Mouse (Mus musculus) adrenal gland, adult (tissue): Measurements from ENCODE around the gene C2cd4b.

Experiments used
- DNase-seq, 2 experiments: peaks; one replicate each; pipeline ENCODE4 v3.0.0; 2022 to 2023; ENCODE audit warnings: low spot score in 1 of 2; ENCODE audit not compliant: inconsistent age in 2 of 2

The C2cd4b gene

DNA sequence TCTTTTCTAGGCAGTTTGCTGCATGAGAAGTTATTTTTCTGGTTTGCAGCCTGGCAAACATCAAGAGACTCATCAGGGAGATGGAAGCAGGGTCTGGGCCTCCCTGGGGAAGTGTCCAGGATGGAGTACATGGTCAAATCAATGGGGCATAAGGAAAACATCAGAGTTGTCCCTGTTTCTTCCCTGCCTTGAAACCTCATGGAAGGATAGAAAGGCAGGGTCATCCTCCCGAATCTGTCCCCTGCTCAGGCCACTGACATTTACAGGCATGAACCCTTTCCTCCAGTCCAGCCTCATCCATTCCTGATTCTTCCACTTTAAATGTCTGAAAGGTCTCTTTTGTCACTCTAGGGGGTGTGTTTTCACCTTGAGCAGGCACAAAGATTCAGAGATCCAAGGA is 10.2 kb downstream of the C2cd4b start:
- no peak for DNase-seq

DNA sequence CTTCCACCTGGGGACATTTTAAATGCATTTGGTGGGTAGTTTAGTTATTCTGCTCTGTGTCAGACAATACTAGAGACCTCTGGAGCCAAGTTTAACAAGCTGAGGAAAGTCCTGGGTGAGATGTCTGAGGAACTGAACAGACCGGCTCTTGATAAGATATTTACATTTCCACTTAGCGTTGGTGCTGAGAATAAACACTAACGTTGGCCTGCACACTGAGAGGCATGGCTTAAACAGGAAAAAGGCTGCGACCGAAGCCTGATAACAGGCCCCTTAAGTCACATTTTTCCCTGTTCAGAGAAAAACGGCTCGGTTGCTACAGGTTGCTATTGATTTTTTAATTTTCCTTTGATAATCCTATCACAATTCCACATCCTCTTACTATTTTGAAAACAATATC is 12.1 kb downstream of the C2cd4b start:
- no peak for DNase-seq

DNA sequence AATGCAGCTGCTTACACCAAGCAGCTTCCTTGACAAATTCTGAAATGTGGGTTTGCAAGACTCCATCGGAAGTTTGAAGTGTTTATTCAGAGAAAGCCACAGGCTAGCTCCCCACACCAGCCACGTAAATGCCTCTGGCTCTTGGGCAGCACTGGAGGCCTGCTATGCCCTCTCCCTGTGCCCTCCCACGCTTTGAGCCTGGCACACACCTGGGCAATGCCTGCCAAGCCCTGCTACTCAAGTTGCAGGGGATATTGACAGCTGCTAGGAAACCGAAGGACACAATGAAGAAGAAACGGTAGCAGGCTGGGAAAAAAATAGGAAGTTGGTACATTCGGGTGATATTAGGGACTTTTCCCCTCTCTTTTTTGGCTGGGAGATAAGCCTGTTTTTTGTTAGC is 15.0 kb downstream of the C2cd4b start:
- no peak for DNase-seq

DNA sequence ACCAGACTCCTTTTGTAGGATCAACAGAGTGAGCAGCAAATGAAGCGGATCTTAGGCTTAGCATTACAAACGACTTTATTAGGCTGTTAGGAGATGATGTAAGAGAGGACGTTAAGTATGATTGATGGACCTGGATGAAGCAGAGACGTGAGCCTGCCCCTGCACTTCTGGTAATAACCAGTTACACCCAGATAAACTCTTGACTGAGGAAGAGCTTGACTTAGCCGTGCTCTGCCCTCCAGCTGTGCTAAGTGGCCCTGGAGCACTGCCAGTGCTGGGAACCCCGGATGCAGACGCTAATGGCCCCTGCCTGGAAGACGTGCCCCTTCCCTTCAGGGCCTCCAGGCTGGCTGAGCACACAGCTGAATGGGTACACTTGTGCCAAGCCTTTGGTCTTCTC is 19.3 kb downstream of the C2cd4b start:
- DNase-seq: peak; percentile 9 to 35

DNA sequence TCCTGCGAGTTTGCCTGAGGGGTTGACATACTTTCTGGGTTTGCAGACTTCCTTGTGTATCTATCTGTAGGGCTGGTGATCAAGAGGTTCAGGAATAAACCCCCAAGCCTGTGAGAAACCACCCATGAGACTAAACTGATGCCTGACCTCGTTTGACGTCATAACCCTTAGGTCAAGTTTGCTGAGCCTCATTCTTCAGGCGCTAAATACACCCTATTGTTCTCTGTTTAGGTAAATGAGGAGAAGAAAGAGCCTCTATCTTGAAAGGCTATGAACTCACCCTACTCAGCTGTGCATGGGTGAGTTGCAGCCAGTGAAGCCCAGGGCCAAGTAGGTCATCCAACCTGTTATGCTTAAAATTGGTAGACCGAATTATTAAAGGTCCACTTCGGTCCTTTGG is 23.5 kb downstream of the C2cd4b start:
- no peak for DNase-seq

DNA sequence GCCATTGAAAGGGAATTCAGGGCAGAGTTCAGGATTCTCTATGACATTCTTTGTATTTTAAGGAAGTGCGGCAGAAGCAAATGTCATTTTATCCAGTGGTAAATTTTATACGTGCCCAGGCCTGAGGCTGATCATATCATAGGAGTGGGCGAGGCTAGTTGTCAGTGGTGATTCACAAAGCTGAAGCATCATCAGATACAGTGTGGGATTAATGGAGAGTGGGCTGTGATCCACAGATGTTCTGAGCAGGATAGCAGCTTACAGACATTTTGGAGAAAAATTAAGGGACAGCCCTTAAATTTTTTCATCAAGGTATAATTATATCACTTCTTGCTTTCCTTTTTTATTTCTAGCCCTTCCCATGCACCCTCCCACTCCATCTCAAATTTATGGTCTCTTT is 24.2 kb downstream of the C2cd4b start:
- DNase-seq: no peak

DNA sequence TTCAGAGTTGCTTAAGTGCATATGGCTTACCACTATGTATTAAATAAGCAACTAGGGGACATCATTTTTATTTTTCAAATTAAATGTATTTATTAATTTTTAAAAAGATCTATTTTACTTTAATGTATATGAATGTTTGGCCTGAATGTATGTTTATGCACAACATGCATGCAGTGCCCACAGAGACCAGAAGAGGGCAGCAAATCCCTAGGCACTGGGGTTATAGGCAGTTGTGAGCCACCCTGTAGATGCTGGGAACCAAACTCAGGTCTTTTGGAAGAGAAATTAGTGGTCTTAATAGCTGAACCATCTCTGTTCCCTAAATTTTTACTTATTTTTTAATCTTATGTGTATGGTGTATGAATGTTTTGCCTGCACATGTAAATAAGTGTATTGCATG is 24.7 kb downstream of the C2cd4b start:
- DNase-seq: no peak

DNA sequence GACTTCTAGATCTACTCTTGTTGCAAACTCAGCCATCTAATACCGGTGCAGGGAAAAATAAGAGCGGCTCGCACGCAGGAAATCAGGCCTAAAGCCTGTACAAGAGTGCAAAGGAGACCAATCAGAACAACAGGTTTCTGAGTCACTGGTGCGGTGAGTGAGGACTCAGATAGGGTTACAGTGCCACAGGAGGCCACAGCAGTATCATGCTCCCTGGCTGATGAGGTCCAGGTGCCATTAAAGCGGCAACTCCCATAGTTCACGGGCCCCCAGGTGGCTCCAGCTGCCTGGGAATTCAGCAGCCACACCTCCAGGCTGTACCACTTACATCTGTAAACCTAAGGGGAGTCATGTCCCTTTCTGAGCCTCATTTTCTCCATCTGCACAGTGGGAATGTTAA is 27.1 kb downstream of the C2cd4b start:
- DNase-seq: no peak

DNA sequence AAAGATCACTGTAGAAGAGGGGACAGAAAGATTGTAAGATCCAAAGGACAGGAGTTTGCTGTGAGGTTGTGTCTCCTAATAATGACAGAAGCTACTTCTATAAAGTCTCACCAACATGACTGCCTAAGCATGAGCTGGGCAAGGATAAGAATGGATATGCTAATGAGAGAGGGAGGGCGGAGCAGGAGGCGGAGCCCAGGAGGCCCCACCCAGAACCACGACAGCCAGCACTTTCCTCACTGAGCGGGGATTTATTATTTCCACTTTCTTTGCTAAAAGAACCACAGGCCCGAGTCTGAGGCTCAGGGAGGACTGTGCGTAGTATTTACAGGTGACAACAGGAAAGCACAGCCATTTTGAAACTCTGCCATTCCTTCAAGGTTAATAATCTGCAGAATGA is 28.4 kb downstream of the C2cd4b start:
- DNase-seq: no peak

DNA sequence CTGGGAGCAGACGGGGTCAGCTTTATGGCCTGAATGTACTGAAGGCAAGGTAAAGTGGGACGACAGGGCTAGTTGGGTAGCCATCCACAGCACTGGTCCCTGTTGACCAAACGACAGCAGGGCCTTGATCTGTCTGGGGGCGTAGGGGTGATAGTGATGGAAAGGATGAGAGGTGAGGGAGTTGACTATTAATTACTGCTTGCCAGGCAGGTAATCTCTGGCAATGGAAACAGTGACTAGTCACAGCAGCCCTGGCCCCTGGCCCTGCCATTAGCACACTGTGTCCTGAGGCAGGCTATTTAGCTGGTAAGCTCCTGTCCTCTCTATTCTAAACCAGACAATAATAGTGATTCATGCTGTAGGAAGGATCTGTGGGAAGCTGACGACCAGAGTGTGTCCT is 33.2 kb downstream of the C2cd4b start:
- no peak for DNase-seq

DNA sequence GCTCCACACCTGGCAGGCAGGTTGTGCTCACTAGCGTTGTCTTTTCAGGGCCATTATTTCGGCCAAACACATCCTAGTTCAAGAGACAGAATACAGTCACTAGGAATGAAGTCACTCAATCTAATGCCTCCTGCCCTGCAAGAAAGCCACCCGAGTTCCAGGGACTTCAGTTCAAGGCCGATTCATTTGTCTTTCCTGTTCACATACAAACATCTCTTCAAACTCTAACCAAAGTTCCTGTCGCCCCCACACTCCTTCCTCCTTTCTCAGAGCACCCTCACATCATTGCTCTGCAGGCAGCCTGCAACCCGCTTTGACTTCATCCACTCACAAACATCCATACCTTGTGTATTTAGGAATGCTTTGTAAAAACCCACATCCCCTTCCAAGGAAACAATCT is 34.3 kb downstream of the C2cd4b start:
- DNase-seq: no peak

DNA sequence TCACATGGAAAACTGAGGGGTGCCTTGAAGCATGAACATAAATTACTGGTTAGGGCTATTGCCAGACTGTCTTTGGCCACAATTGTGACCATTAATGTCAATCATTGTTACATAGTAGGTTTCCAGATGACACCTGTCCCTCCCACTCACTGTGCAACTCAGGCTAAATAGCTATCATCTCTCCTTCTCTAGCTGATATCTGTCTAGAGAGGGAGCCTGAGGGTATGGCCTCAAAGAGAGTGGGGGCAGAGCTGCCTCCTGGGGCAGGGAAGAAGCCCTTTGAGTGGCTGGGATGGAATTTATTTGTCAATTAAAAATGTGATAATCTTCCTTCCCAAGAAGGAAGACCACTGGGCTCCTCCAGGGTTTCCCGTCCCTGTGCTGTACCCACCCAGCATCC is 35.0 kb downstream of the C2cd4b start:
- DNase-seq: no peak

DNA sequence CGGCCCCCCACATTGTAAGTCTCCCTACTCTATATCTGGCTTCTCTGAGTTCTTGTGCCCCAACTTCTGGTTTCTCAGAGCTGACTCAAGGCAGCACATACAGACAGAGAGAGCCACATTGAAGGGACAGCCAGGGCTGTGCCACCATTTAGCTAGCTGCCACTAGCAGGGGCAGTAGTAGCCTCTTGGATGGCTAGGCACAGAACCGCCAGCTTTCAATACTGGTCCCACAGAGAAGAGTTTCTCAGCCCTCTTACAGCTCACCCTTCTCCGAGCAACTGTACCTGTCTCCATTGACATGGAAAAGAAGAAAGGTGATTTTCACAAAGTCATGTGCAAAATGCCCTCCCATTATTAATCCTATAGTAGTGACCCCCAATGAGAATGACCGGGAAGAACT is 35.4 kb downstream of the C2cd4b start:
- no peak for DNase-seq

DNA sequence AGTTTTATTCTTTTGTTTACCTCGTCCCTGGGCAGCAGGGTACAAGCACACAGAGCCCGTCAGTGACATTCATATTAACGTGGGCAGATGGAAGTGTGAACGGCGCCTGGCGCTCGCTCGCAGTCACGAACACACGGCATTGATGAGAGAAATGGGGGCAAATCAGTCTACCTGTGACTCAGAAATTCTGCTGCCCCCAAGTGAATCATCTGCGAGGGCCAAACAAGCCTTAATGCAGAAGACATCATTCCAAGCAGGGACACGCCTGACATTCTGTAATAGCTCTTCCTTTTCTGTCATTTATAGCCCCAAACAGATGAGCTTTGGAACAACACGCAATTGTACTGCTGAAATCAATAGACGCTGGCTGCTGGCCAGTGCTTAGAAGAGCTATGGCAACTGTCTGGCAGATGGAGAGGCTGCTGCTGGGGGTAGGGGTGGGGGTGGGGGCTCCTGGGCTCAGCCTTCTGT is 36.0 kb downstream of the C2cd4b start:
- DNase-seq: peak in 1 of 2 experiments; percentile 27

DNA sequence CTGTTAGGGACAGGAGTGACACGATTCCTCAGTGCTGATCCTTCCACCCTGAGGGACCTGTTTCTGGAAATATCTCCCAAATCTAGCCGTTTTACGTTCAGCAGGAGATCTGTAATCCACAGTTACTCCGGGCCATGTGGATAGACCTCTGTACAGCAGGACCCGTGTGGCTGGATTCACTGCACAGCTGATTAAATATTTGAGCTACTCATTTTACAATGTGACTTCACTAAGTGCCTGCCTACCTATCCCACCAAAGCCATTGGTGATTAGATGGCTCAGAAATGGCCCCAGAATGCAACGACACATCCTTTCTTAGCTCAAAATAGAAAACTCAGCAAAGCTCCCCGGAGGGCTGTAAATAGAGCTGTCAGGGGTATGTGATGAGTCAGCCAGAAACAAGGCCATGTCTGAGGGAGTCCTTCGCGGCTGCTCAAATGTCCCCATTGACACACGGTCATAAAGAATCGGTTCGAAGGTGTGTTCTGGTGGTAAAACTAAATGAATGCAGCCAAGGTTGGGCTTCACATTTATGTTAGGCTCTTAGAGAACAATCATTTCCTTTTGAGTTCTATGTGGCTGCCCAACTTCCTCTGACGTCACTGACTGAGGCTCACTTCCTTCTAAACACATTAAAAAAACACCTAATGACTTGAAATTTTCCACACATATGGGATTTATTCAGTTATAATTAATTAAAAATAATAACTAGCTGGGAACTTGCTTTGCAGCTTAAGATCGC is 40.0 kb downstream of the C2cd4b start:
- peak; percentile 51 to 82 for DNase-seq

DNA sequence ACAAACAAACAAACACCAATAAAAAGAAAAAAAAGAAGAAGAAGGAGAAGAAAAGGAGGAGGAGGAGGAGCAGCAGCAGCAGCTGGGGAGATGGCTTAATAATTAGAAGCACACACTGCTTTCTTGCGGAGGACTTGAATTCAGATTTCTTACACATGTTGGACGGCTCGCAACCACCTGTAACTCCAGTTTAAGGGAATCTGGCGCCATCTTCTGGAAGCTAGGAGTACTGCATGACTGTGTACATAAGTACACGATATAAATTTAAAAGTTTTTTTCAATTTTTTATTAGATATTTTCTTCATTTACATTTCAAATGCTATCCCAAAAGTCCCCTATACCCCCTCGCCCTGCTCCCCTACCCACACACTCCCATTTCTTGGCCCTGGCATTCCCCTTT is 43.0 kb downstream of the C2cd4b start:
- peak; percentile 49 to 88 for DNase-seq

DNA sequence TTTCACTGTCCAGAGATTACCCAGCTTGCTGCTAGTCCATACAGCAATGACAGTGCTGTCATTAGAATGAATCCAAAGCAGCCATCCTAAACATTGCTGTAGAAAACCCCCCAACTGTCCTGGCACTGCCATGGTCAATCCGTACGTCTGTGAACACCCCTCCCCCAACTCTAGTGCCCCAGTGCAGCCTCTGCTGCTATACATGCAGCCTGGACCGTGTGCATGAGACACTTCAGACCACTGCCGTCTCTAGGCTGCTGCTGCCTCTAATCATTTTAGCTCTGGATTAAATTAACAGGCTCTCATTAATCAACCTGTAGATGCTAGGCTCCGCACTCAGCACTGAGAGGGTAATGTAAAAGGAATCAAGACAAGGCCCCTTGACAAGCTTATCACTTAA is 47.8 kb downstream of the C2cd4b start:
- DNase-seq: no peak

DNA sequence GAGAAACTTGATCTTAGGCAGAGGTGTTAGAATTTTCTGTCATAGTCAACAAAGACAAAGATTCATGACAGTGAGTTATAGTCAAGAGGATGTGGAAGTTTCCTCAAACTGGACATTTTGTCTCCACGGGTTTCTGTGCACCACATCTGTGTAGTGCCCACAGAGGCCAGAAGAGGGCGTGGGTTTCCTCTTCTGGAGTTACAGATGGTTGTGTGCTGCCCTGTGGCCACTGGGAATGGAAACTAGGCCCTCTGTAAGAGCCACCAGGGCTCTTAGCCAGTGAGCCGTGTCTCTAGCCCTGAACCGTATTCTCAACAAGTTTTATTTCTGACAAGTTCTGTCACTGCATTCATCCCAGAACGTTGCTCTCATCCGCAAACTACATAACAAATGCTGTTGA is 51.3 kb downstream of the C2cd4b start:
- DNase-seq: peak in 1 of 2 experiments; percentile 49
